Mouse (Mus musculus) gastrocnemius, adult 2 months (tissue): ENCODE results near the gene Ftl1-ps1. TPM values are rescaled to one million over a fixed set of nuclear protein-coding genes. Genes with fewer than 3 reads are reported as not detected.

ENCODE experiments used
- DNase-seq: peaks from one replicate; pipeline ENCODE4 v3.0.0; 2022
- H3K27ac ChIP-seq: fragments of 200-600 bp; 2 replicates; pipeline ENCODE4 v1.8.1; 2022; ENCODE audit warnings: mild to moderate bottlenecking
- H3K4me3 ChIP-seq: fragments of 200-600 bp; 2 replicates; pipeline ENCODE4 v1.8.1; 2022; ENCODE audit warnings: mild to moderate bottlenecking, moderate library complexity
- CTCF ChIP-seq: fragments of 200-600 bp; IDR thresholded peaks from 2 replicates; pipeline ENCODE4 v1.8.1; 2022; ENCODE audit warnings: antibody characterized with exemption, mild to moderate bottlenecking, moderate library complexity
- intact Hi-C: fragments of 180-260 bp; cut with DNase I; formaldehyde crosslinking; loops from one replicate; pipeline ENCODE4 v1.15.1; 2025
- long read RNA-seq, 2 experiments: library from polyadenylated mRNA; stranded (forward); transcript quantifications; one replicate each; pipeline ENCODE4 v2.0.0; 2021
- total RNA-seq, 2 experiments: library from RNA; stranded (reverse); gene quantifications; 2 replicates each; pipeline ENCODE4 v1.2.3; 2021

Ftl1-ps1 gene
- 100 to 1,000 TPM; 186 to 274 TPM for total RNA-seq
- long read RNA-seq, experiment 1, transcript Ftl1-ps1-202 (1 exons, 938 nt): major isoform, 223 of 223 reads
- long read RNA-seq, experiment 1, partial matches to known transcripts: 0 of 223 reads
- long read RNA-seq, experiment 1, other reads (novel, unspliced or antisense): 0 of 223 reads
- long read RNA-seq, experiment 2, transcript Ftl1-ps1-202 (1 exons, 938 nt): major isoform, 346 of 346 reads
- long read RNA-seq, experiment 2, partial matches to known transcripts: 0 of 346 reads
- long read RNA-seq, experiment 2, other reads (novel, unspliced or antisense): 0 of 346 reads

DNA sequence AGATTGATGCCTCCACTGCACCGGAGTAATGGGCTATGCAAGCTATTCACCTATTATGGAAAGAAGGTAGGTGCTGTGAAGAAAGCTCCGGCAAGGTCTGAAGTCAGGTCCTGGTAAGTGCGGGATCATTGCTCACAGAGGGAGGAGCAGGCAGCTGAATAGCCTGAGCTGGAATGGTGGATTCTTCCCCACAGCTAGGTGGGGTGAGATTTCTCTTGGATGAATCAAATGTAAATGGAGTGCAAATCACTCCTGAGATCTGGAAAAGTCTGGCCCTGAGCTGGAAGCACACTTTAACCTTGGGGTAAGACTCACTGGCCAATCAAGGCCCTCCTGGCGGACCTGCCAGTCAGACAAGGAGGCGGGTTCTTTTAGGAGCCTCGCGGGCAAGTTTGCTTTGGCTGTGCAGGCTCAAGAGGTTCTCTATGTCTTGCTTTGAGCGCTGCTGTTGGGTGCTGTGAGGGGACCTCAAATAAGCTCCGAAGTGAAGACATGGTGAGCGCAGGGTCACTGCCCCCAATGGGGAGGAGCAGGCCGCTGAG, at the start of gene Ftl1-ps1:
TSS of gene Ftl1-ps1 (plus strand) at position 397 of the 542 bp plus-strand sequence.
- Histone ChIP-seq H3K4me3 (no peak within 1 kb of the TSS), H3K27ac (no peak within 1 kb of the TSS)
- intact Hi-C loops: loop anchor here (10.0 kb wide), 1 partner anchor 795 kb away; the partner anchor contains the start of gene Clptm1l
- DNase-seq: no peak
- no peak for TF ChIP-seq CTCF

DNA sequence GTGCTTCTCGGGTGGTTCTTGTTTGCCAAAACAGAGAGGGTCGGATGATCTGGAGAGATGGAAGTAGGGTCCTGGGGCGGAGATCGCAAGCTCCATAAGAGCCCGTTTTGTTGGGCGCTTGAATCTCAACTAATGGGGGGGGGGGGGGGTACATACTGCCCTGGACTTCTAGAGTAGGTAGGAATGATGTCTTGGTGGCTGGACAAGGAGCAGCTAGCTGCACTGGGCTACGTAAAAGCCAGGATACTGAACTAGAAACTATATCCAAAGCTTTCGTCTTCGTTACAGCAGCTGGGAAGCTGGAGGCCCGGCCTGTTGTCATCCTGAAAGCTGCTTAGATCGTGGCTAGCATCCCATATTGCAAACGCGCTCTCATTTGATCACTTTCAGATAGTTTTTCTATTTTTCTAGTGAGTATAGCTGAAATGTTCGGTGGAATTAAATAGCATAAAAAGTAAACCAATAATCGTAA, 49.0 kb upstream of the Ftl1-ps1 start:
- no peak for TF ChIP-seq CTCF
- intact Hi-C loops: loop anchor here (5.0 kb wide), 1 partner anchor 33 kb away; the partner anchor contains the start of gene Pdcd6
- DNase-seq: no peak
- H3K4me3 ChIP-seq: peak overlapping the region; percentile 72
- H3K27ac ChIP-seq: peak overlapping the region; percentile 100

GRCm38 (mm10) chr13:74356491-74356890, 43.0 kb upstream of the Ftl1-ps1 start:
- intact Hi-C loops: no loop called here
- H3K4me3 ChIP-seq: no peak overlapping the region
- TF ChIP-seq CTCF: no peak
- DNase-seq: no peak
- H3K27ac ChIP-seq: no peak overlapping the region

DNA sequence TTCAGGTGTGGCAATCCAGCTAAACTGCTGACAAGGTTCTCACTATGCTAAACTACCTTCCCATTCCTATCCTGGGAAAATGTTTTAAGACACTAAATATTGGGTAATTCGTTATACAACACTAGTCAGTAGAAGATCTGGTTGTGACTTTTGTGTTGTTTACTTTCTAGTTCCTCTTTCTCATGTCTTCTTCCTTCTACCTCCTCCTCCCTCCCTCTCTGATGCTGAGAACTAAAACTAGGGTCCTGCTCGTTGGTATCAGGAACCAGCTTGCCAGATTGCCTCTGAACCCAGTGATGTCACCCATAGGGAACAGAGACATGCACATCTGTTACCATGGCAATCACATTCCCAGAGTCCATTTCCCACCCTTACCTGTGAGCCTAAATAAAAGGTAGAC, 37.3 kb upstream of the Ftl1-ps1 start:
- intact Hi-C loops: no loop called here
- TF ChIP-seq CTCF: no peak
- Histone ChIP-seq H3K4me3 (peak overlapping the region; percentile 83), H3K27ac (peak overlapping the region; percentile 94)
- no peak for DNase-seq

- intact Hi-C loops: no loop called here
- DNase-seq: peak; percentile 68
- H3K4me3 ChIP-seq: peak overlapping the region; percentile 83
- H3K27ac ChIP-seq: peak overlapping the region; percentile 94
- TF ChIP-seq CTCF: no peak
Measured at GRCm38 (mm10) chr13:74363176-74363858, 36.2 kb upstream of the Ftl1-ps1 start.

DNA sequence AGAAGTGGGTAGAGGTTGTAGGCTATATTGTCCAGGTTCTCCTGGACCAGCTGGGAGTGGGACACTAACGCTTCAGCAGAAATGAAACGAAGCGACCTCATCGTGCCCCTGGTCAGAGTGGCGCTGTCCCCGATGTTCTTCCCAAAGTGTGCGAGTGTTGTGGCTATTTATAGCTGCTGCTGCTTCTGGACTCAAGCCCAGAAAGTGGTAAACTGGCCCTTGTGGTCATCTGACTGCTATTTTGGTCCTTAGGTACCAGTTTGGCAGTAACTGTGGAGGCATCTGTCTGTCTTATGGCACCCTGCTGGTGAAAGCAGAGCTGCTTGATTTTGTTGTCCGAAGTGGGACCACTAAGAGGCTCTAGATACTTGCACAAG, 35.6 kb upstream of the Ftl1-ps1 start, which contains the start of gene Lrrc14b:
TSS of gene Lrrc14b (minus strand) at position 147 of the 377 bp plus-strand sequence.
- Histone ChIP-seq H3K27ac (peak within 1 kb of the TSS; percentile 94), H3K4me3 (peak within 1 kb of the TSS; percentile 83)
- DNase-seq: peak; percentile 87
- intact Hi-C loops: no loop called here
- TF ChIP-seq CTCF: peak; percentile 39

GRCm38 (mm10) chr13:74381533-74382276, 17.8 kb upstream of the Ftl1-ps1 start:
- intact Hi-C loops: no loop called here
- Histone ChIP-seq H3K27ac (no peak overlapping the region), H3K4me3 (no peak overlapping the region)
- DNase-seq: no peak
- TF ChIP-seq CTCF: no peak

- no peak overlapping the region for H3K27ac ChIP-seq
- intact Hi-C loops: no loop called here
- H3K4me3 ChIP-seq: no peak overlapping the region
- no peak for TF ChIP-seq CTCF
- DNase-seq: no peak
Measured at GRCm38 (mm10) chr13:74382289-74382688, 17.2 kb upstream of the Ftl1-ps1 start.

DNA sequence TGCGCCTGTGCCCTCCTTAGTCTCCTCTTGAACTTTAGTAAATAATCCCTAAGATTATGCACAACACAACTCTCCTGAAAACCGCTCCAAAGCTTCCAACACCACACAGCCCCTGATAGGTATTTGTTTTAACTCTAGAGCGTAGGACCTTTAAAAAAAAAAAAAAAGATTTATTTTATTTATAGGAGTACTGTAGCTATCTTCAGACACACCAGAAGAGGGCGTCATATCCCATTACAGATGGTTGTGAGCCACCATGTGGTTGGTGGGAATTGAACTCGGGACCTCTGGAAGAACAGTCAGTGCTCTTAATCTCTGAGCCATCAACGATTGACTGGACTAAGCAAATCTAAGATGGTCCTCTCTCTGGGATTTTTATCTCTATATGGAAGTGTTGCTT, 9.8 kb upstream of the Ftl1-ps1 start:
- DNase-seq: no peak
- intact Hi-C loops: loop anchor here (10.0 kb wide), 1 partner anchor 785 kb away; the partner anchor contains the start of gene Clptm1l
- TF ChIP-seq CTCF: peak; percentile 13; the same call in 1 of the 2 replicates
- H3K4me3 ChIP-seq: peak overlapping the region; percentile 72
- no peak overlapping the region for H3K27ac ChIP-seq

- peak; percentile 75 for DNase-seq
- no peak for TF ChIP-seq CTCF
- intact Hi-C loops: loop anchor here (10.0 kb wide), 1 partner anchor 786 kb away; the partner anchor contains the start of gene Clptm1l
- H3K4me3 ChIP-seq: peak within 1 kb of the TSS; percentile 72
- H3K27ac ChIP-seq: peak within 1 kb of the TSS; percentile 80
Measured at GRCm38 (mm10) chr13:74390371-74390990, 9.0 kb upstream of the Ftl1-ps1 start, which contains the start of gene Zfp72. TSS of gene Zfp72 (minus strand) at chr13:74390836.

GRCm38 (mm10) chr13:74391156-74391555, 8.3 kb upstream of the Ftl1-ps1 start:
- Histone ChIP-seq H3K27ac (peak overlapping the region; percentile 80; the same call in 1 of the 2 replicates), H3K4me3 (peak overlapping the region; percentile 72)
- DNase-seq: no peak
- TF ChIP-seq CTCF: no peak
- intact Hi-C loops: loop anchor here (10.0 kb wide), 1 partner anchor 786 kb away; the partner anchor contains the start of gene Clptm1l
